Mouse (Mus musculus) olfactory bulb, adult 2 months (tissue): ENCODE data around the gene Adgrf1.

ENCODE experiments used
- CTCF ChIP-seq: fragments of 200-500 bp; IDR thresholded peaks from 2 replicates; pipeline ENCODE4 v1.5.1; 2012; ENCODE audit warnings: low read depth, mild to moderate bottlenecking, low read length, moderate library complexity; ENCODE audit not compliant: insufficient read depth
- POLR2A ChIP-seq: fragments of 200-500 bp; IDR thresholded peaks from 2 replicates; pipeline ENCODE4 v1.6.1; 2012; ENCODE audit warnings: mild to moderate bottlenecking, low read depth, low read length, moderate library complexity; ENCODE audit not compliant: insufficient read depth

DNA sequence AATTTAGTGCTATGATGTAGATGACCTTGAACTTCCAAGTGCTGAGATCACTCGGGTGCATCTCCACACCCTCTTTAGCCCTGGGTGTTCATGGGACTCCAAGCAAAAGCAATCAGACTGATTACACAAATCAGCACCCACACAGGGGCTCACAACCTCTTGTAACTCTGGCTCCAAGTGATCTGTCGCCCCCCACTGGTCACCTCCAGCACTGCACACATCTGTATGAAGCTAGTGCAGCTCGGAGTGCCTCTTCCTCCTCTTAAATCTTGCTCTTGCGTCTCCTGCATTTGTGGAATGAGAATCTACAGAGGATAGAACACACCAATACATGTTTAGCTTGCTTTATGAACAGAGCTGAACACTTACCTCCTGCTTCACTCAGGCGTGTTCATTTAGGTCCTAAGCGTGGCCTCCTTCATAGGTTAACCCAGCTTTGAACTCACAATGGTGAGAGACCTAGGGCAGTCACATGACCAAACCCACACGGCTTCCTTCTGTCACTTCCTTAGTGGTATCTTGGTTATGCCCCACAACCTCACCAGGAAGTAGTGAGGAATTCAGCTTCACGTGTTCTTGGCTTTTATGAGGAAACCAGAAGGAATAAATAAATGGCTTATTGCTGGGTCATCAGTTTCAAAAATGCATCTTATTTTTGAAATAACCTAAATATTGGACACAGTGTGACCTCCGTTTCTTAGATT, 2.9 kb upstream of the Adgrf1 start:
- TF ChIP-seq CTCF, result 0 out of 2 replicates have a peak, but pooled peaks have one; percentile 22
- no peak for TF ChIP-seq POLR2A
